Mouse (Mus musculus): ENCODE data around the gene Tmod2. TPM values are rescaled to one million over a fixed set of nuclear protein-coding genes. Genes with fewer than 3 reads are reported as not detected.

The Tmod2 gene
- polyA plus RNA-seq, 1 experiment from 2014 or later, result 5.8 TPM

DNA sequence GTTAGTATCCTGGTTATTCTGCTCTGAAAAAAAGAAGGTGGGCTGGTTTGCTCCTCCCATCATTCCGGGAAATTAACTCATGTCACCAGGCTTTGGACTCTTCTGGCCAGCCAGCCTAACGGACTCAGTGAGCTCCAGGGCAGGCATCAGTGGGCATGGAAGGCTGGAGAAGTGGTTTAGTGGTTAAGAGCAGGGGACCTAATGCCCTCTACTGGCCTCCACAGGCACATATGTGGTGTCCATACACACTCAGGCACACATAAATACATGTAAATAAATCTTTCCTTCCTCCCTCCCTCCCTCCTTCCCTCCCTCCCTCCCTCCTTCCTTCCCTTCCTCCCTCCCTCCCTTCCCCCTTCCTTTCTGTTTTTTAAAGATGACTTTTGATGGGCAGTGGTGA is 47.9 kb downstream of the Tmod2 start:
- H3K27ac ChIP-seq (ENCODE audit: low read length), result no peak overlapping the region
- H3K4me3 ChIP-seq (ENCODE audit: low read length), result no peak overlapping the region
- no peaks in the 10 kb centered on the region for H3K4me1 ChIP-seq (ENCODE audit: control insufficient read depth, insufficient read depth, low read length)
- H3K9me3 ChIP-seq (replicated peaks; ENCODE audit: control insufficient read depth, low read length), result no peaks in the 10 kb centered on the region
- H3K4me2 ChIP-seq (ENCODE audit: low read depth, low read length), result no peak overlapping the region
- ATAC-seq (replicated peaks; ENCODE audit: extremely low read depth, insufficient read depth, low FRiP score), result no peak
- H3K36me3 ChIP-seq (ENCODE audit: control insufficient read depth, insufficient read depth), result no peaks in the 10 kb centered on the region
- H3K9ac ChIP-seq (ENCODE audit: low read length), result no peak overlapping the region
- no peaks in the 10 kb centered on the region for H3K27me3 ChIP-seq (ENCODE audit: control insufficient read depth, insufficient read depth, low read length)
- 65% methylated on average over 2 of the region's 2 CpGs for WGBS

DNA sequence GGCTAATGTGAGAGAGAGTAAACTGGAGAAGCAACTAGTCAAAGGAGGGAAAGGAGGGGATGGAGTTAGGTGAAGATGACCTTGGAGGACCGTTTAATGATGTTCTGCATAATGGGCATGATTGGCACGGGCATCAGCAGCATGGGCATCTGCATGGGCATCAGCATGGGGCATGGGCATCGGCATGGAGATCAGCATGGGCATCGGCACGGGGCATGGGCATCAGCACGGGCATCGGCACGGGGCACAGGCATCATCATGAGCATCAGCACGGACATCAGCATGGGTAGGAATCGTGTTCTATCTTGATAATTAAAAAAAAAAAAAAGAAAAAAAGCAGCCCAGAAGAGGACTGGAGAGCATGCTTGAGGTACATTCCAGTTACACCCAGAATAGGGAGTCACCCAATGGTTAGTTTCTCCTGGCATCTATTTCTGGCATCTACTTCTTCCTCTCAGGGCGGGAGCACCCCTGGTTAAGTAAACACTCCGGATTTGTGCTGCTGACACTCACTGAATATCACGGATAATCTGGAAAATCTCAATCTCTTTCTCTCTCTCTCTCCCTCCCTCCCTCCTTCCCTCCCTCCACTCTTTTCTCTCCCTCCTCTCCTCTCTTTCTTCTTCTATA is 50.0 kb downstream of the Tmod2 start:
- Histone ChIP-seq H3K9me3 (replicated peaks; ENCODE audit: control insufficient read depth, low read length) (no peaks in the 10 kb centered on the region), H3K4me1 (ENCODE audit: control insufficient read depth, insufficient read depth, low read length) (peaks cover 11% of the 10 kb centered on the region)
- WGBS, result 79% methylated on average over 13 of the region's 13 CpGs

DNA sequence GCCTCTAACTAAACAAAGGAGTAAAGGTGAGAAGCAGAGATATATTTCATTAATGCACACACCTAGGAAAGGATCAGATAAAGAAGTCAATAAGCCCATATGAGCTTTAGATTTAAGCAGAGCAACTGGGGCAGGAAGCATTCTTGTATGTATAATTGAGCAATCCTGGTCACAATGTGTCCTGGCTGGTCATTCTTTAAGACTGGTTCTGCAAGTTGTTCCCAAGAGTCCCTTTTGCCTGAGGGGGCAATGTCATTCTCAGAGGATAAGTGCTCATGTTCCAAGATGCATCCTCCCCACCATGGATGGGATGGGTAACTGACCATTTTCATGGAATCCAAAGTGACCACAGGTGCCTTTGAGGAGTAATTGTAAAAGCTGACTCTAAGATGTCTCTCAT is 50.8 kb downstream of the Tmod2 start:
- Histone ChIP-seq H3K4me1 (ENCODE audit: control insufficient read depth, insufficient read depth, low read length) (peaks cover 13% of the 10 kb centered on the region), H3K27ac (ENCODE audit: low read length) (no peak overlapping the region), H3K36me3 (ENCODE audit: control insufficient read depth, insufficient read depth) (no peaks in the 10 kb centered on the region), H3K4me2 (ENCODE audit: low read depth, low read length) (no peak overlapping the region), H3K27me3 (ENCODE audit: control insufficient read depth, insufficient read depth, low read length) (no peaks in the 10 kb centered on the region), H3K4me3 (ENCODE audit: low read length) (no peak overlapping the region), H3K9ac (ENCODE audit: low read length) (no peak overlapping the region), H3K9me3 (replicated peaks; ENCODE audit: control insufficient read depth, low read length) (no peaks in the 10 kb centered on the region)
- ATAC-seq (replicated peaks; ENCODE audit: extremely low read depth, insufficient read depth, low FRiP score), result no peak

More for the DNA sequence above, 50.0 kb downstream of the Tmod2 start:
- H3K36me3 ChIP-seq (ENCODE audit: control insufficient read depth, insufficient read depth), result no peaks in the 10 kb centered on the region
- H3K27me3 ChIP-seq (ENCODE audit: control insufficient read depth, insufficient read depth, low read length), result no peaks in the 10 kb centered on the region
- H3K9ac ChIP-seq (ENCODE audit: low read length), result no peak overlapping the region
- H3K27ac ChIP-seq (ENCODE audit: low read length), result no peak overlapping the region
- H3K4me2 ChIP-seq (ENCODE audit: low read depth, low read length), result no peak overlapping the region
- H3K4me3 ChIP-seq (ENCODE audit: low read length), result no peak overlapping the region
- ATAC-seq (replicated peaks; ENCODE audit: extremely low read depth, insufficient read depth, low FRiP score), result no peak

DNA sequence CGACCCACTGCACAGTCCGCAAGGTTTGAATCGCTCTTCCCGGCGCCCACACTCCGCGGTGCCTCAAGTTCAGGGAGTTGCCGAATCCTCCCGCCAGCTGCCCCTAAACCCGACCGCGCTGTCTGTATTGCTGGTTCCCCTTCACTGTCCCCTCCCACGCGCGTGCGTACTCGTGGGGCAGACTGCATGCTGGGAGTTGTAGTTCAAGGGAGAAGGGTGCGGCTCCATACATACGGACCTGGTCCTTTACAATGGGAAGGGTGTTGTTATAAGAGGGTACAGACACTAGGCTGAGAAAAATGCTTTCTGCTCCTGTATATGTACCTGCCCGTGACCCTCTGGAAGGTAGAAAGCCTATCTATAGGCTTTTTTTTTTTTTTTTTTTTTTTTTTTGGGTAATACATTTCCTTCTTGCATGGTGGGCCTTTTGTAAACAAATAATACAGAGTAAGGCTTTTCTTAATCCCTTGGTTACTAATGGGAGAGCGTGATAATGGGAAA is 51.6 kb downstream of the Tmod2 start, which contains the start of gene Tmod3:
TSS of gene Tmod3 (minus strand) at position 146 of the 501 bp plus-strand sequence.
- Histone ChIP-seq H3K36me3 (ENCODE audit: control insufficient read depth, insufficient read depth) (no peaks in the 10 kb centered on the region), H3K4me2 (ENCODE audit: low read depth, low read length) (peak within 1 kb of the TSS; percentile 66), H3K9me3 (replicated peaks; ENCODE audit: control insufficient read depth, low read length) (no peaks in the 10 kb centered on the region), H3K27me3 (ENCODE audit: control insufficient read depth, insufficient read depth, low read length) (no peaks in the 10 kb centered on the region), H3K9ac (ENCODE audit: low read length) (peak within 1 kb of the TSS; percentile 85), H3K4me3 (ENCODE audit: low read length) (peak within 1 kb of the TSS; percentile 82), H3K4me1 (ENCODE audit: control insufficient read depth, insufficient read depth, low read length) (peaks cover 14% of the 10 kb centered on the region), H3K27ac (ENCODE audit: low read length) (peak within 1 kb of the TSS; percentile 90)
- ATAC-seq (replicated peaks; ENCODE audit: extremely low read depth, insufficient read depth, low FRiP score), result peak; percentile 94
- WGBS, result 2% methylated on average over 21 of the region's 21 CpGs

DNA sequence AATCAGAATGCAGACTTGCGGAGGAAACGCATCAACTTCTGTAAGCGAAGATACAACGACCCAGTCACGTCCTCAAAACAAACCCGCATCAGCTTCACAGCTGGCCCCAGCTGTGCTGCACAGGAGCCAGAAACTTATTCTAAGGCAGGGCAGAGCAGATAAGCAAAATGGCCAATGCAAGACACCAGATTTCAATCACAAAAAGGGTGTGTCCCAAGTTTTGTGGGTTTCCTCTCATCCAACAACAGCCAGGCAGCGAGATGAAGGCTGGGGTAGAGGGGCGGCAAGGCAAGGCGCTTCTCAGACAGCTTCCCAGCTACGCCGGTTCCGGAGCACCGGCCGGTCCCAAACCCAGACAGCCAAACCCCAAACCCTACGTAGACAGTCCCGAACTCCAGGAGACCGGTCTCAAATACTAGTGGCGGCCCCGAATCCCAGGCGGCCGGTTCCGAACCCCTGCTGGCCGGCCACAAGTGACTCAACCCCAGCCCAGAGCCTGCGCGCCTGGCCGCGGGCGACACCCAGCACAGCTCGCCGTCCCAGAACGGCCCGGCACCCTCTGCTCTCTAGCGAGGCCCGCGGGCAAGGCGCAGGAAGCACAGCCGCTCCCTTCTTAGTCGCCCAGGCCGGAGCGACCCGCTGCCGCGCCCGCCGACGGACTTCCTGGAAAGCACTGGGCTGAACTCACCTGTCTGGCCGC is 52.2 kb downstream of the Tmod2 start:
- under 1% methylated on average over 47 of the region's 47 CpGs for WGBS
- H3K4me3 ChIP-seq (ENCODE audit: low read length), result peak overlapping the region; percentile 82
- peak; percentile 88 for ATAC-seq (replicated peaks; ENCODE audit: extremely low read depth, insufficient read depth, low FRiP score)

DNA sequence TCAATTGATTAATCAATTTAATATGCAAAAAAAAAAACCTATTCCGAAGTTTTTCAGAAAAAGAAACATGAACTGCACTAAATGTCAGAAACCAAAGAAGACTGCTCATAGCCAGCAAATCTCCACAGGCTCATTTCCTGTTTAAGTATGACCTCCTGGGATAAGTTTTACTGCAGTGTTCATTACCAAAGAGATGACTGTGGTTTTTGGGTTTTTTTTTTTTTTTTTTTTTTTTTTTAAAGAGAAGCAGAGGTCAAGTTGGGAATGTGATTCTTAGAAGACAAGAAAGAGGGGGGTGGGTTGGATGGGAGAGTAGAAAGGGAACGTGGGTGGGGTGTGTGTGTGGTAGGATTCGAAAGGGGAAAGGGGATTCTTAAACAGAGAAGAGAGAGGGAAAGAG is 52.8 kb downstream of the Tmod2 start:
- Histone ChIP-seq H3K9me3 (replicated peaks; ENCODE audit: control insufficient read depth, low read length) (no peaks in the 10 kb centered on the region), H3K27me3 (ENCODE audit: control insufficient read depth, insufficient read depth, low read length) (no peaks in the 10 kb centered on the region), H3K4me1 (ENCODE audit: control insufficient read depth, insufficient read depth, low read length) (peaks cover 17% of the 10 kb centered on the region), H3K4me2 (ENCODE audit: low read depth, low read length) (peak overlapping the region; percentile 66), H3K36me3 (ENCODE audit: control insufficient read depth, insufficient read depth) (no peaks in the 10 kb centered on the region), H3K27ac (ENCODE audit: low read length) (peak overlapping the region; percentile 90), H3K4me3 (ENCODE audit: low read length) (peak overlapping the region; percentile 82), H3K9ac (ENCODE audit: low read length) (peak overlapping the region; percentile 85)
- no peak for ATAC-seq (replicated peaks; ENCODE audit: extremely low read depth, insufficient read depth, low FRiP score)
- 23% methylated on average over 3 of the region's 3 CpGs for WGBS

More for the DNA sequence above, 52.2 kb downstream of the Tmod2 start:
- peak overlapping the region; percentile 90 for H3K27ac ChIP-seq (ENCODE audit: low read length)
- no peaks in the 10 kb centered on the region for H3K27me3 ChIP-seq (ENCODE audit: control insufficient read depth, insufficient read depth, low read length)
- H3K36me3 ChIP-seq (ENCODE audit: control insufficient read depth, insufficient read depth), result no peaks in the 10 kb centered on the region
- H3K9me3 ChIP-seq (replicated peaks; ENCODE audit: control insufficient read depth, low read length), result no peaks in the 10 kb centered on the region
- H3K4me2 ChIP-seq (ENCODE audit: low read depth, low read length), result peak overlapping the region; percentile 66
- H3K4me1 ChIP-seq (ENCODE audit: control insufficient read depth, insufficient read depth, low read length), result peaks cover 14% of the 10 kb centered on the region
- peak overlapping the region; percentile 85 for H3K9ac ChIP-seq (ENCODE audit: low read length)

DNA sequence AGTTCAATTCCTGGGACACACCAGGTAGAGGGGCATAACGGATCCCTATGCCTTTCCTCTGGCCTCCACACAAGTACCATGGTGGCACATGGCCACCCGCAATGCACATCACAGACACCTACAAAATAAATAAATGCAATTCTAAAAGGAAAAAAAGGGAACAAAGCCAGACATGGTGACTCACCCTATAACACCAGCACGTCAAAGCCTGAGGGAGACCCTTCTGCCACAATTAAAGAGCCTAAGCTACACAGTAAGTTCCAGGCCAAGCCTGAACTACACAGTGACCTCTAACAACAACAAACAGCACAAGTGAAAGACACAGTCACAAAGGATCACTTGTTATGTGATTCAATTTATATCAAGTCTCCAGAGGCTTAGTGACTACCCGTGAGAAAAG is 57.4 kb downstream of the Tmod2 start:
- ATAC-seq (replicated peaks; ENCODE audit: extremely low read depth, insufficient read depth, low FRiP score), result no peak
- H3K27me3 ChIP-seq (ENCODE audit: control insufficient read depth, insufficient read depth, low read length), result no peaks in the 10 kb centered on the region
- peaks cover 17% of the 10 kb centered on the region for H3K4me1 ChIP-seq (ENCODE audit: control insufficient read depth, insufficient read depth, low read length)

DNA sequence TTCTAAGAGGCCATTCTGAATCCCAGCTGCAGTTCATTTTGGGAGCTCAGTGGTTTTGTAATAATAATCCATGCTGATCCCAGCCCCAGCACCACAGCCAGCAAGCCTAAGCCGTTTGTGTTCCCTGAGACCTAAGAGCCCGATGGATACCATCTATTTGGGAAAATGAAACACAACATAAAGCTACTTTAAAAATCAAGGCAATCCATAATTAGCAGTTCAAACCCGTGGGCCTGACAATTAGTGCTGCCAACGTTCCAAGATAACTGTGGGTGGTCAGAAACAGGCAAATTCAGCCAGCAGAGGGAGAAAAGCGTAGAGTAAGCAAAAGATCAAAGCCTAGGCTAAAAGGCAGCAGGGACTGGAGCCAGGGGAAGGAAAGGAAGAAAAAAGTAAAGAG is 59.8 kb downstream of the Tmod2 start:
- WGBS, result 51% methylated on average over 5 of the region's 5 CpGs
- H3K36me3 ChIP-seq (ENCODE audit: control insufficient read depth, insufficient read depth), result peaks cover 9% of the 10 kb centered on the region; the same call in 1 of the 2 replicates
- H3K9ac ChIP-seq (ENCODE audit: low read length), result no peak overlapping the region
- no peak for ATAC-seq (replicated peaks; ENCODE audit: extremely low read depth, insufficient read depth, low FRiP score)
- H3K4me1 ChIP-seq (ENCODE audit: control insufficient read depth, insufficient read depth, low read length), result peaks cover 17% of the 10 kb centered on the region
- H3K9me3 ChIP-seq (replicated peaks; ENCODE audit: control insufficient read depth, low read length), result peaks cover 7% of the 10 kb centered on the region
- no peak overlapping the region for H3K4me2 ChIP-seq (ENCODE audit: low read depth, low read length)
- no peaks in the 10 kb centered on the region for H3K27me3 ChIP-seq (ENCODE audit: control insufficient read depth, insufficient read depth, low read length)
- peak overlapping the region; percentile 18; the same call in 1 of the 2 replicates for H3K27ac ChIP-seq (ENCODE audit: low read length)
- H3K4me3 ChIP-seq (ENCODE audit: low read length), result no peak overlapping the region

More for the DNA sequence above, 57.4 kb downstream of the Tmod2 start:
- Histone ChIP-seq H3K36me3 (ENCODE audit: control insufficient read depth, insufficient read depth) (peaks cover 9% of the 10 kb centered on the region; the same call in 1 of the 2 replicates), H3K4me3 (ENCODE audit: low read length) (no peak overlapping the region), H3K9me3 (replicated peaks; ENCODE audit: control insufficient read depth, low read length) (peaks cover 7% of the 10 kb centered on the region), H3K4me2 (ENCODE audit: low read depth, low read length) (no peak overlapping the region), H3K9ac (ENCODE audit: low read length) (no peak overlapping the region), H3K27ac (ENCODE audit: low read length) (no peak overlapping the region)
- 71% methylated on average over 4 of the region's 4 CpGs for WGBS

DNA sequence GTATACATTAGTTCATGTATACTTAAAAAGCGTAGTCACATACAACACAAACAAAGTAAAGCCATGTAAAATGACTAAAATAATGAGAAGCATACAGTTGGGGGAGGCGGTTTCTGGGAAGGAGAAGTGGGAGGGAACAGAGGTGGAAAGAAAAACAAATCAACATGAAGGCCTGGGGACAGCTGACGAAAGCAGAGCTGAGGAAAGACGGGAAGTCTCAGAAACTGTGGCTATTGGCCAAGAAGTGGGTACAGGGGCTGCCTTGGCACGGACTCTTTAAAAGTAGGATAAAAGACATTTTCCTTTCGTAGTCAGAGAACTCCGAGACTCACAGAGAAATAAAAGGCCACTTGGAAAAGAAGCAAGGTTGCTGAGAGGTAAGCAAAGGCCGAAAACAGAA is 62.1 kb downstream of the Tmod2 start:
- Histone ChIP-seq H3K27ac (ENCODE audit: low read length) (peak overlapping the region; percentile 69), H3K27me3 (ENCODE audit: control insufficient read depth, insufficient read depth, low read length) (no peaks in the 10 kb centered on the region), H3K4me2 (ENCODE audit: low read depth, low read length) (peak overlapping the region; percentile 28; the same call in 1 of the 2 replicates), H3K4me1 (ENCODE audit: control insufficient read depth, insufficient read depth, low read length) (peaks cover 20% of the 10 kb centered on the region), H3K9ac (ENCODE audit: low read length) (no peak overlapping the region), H3K9me3 (replicated peaks; ENCODE audit: control insufficient read depth, low read length) (peaks cover 7% of the 10 kb centered on the region), H3K4me3 (ENCODE audit: low read length) (no peak overlapping the region), H3K36me3 (ENCODE audit: control insufficient read depth, insufficient read depth) (peaks cover 9% of the 10 kb centered on the region; the same call in 1 of the 2 replicates)
- WGBS, result 65% methylated on average over 8 of the region's 8 CpGs
- peak; percentile 46; the same call in 1 of the 2 replicates for ATAC-seq (replicated peaks; ENCODE audit: extremely low read depth, insufficient read depth, low FRiP score)
